Mouse (Mus musculus) kidney, postnatal 14 days (tissue): ENCODE measurements around the gene Kifc3.
A peak's percentile ranks its signal among the peaks of the same experiment; 100 is the strongest.

Source experiments
- DNase-seq: peaks from one replicate; pipeline ENCODE4 v3.0.0; 2022; ENCODE audit warnings: mixed read lengths

Gene Kifc3

GRCm38 (mm10) chr8:95128750-95129260, 73.8 kb downstream of the Kifc3 start:
- no peak for DNase-seq

DNA sequence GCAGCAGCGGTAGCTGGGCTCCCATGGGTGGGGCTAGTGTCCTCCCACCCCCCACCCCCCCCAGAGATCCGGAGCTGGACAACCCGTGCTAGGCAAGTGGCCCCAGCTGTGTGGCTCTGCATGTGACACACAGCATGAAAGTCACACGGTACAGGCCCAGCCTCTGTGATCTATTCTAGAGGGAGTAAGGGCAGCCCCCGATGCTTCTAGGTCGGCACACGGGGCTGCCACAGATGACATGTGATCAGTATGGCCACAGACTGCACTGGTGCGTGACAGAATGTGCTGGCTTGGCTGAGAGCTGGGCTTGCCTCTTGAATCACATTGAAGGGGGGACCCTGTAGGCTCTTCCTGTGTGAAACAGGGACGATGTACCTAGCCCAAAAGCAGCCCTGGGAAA, 75.0 kb downstream of the Kifc3 start:
- DNase-seq: no peak

- DNase-seq: no peak
Measured at GRCm38 (mm10) chr8:95126497-95126896, 76.1 kb downstream of the Kifc3 start.

- DNase-seq: no peak
Measured at GRCm38 (mm10) chr8:95123455-95123854, 79.2 kb downstream of the Kifc3 start.

DNA sequence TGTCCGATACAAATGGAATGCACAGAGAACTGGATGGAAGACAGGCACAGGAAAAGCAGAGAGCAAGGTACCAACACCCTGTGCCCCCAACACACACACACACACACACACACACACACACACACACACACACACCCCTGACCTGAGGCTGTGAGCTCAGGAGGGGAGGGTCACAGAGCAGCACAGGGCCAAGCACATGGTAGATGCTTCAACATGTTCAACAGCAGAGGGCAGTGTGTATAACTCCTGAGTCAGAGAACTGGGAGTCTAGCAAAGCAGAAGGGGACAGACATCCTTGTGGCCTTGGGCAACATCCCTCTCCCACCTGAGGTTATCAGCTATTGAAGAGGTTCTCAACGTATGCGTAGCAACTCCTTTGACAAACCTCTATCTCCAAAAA, 88.9 kb downstream of the Kifc3 start:
- DNase-seq: peak; percentile 42

- no peak for DNase-seq
Measured at GRCm38 (mm10) chr8:95113108-95113507, 89.5 kb downstream of the Kifc3 start.

DNA sequence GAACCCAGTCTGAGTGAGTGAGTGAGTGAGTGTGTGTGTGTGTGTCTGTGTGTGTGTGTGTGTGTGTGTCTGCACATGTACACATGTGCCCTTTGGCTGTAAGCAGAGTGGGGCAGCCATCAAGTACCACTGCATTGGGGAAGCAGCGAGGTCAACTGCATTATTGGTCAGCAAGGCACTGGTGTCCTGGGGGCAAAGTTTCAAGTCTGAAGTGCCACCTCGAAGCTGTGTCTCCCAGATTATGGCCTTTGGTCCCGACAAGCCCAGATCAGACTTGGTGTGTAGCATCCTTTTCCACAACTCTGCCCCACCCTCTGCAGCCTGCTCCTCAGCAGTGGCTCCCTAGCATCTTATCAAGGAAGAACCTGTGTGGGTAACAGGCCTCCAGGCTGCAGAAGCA, 90.0 kb downstream of the Kifc3 start:
- DNase-seq: no peak

DNA sequence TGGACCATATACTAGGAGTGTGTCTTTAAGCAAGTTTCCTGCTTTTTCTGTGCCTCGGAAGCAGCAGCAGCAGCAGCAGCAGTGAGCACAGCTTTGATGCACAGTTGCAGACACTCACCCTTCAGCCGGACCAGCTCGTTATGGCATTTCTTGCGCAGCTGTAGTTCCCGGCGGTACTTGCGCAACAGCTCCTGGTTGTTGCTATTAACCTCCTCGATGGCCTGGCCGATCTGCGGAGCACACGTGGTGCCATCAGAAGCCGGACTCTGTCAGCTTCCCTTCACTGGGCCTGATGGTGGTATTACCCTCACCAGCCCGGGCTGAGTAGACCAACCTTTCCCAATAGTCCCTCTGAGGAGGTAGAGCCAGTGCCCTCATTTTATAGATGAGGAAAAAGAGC, 95.3 kb downstream of the Kifc3 start:
- no peak for DNase-seq

DNA sequence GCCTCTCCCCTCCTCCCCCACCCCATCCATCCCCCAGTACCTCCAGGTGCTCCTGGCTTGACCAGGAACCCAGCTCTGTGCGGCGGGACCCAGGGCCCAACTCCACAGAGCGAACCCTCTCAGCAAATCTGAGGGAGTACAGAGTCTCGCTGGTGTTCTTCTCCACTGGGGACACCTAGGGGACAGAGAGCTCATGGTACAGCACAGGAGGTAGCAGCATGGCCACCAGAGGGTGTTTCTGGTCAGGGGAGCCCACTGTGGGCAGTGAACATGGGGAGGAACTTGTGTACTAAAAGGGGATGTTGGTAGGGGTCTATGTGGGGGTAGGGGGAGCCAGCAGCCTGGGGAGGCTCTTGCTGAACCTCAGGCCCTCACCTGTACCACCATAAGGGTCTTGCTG, 100.6 kb downstream of the Kifc3 start:
- no peak for DNase-seq

- DNase-seq: peak; percentile 85
Measured at GRCm38 (mm10) chr8:95099009-95099408, 103.6 kb downstream of the Kifc3 start.

DNA sequence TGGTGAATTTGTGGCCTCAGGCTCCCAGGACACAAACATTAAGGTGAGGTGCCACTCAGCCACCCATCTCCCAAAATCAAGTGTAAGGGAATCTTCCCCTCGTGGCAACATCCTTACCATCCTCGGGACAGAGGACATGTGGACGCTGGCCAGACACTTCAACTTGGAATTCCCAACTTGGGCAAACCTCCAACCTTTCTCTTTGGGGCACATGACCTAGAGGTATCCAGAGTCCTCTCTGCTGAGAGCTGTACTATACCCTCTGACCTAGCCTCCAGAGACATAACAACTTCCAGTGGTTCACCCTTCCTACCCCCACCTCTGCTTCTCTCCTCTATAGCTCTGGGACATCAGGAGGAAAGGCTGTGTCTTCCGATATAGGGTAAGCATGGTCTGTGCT, 109.0 kb downstream of the Kifc3 start:
- peak; percentile 85 for DNase-seq

DNA sequence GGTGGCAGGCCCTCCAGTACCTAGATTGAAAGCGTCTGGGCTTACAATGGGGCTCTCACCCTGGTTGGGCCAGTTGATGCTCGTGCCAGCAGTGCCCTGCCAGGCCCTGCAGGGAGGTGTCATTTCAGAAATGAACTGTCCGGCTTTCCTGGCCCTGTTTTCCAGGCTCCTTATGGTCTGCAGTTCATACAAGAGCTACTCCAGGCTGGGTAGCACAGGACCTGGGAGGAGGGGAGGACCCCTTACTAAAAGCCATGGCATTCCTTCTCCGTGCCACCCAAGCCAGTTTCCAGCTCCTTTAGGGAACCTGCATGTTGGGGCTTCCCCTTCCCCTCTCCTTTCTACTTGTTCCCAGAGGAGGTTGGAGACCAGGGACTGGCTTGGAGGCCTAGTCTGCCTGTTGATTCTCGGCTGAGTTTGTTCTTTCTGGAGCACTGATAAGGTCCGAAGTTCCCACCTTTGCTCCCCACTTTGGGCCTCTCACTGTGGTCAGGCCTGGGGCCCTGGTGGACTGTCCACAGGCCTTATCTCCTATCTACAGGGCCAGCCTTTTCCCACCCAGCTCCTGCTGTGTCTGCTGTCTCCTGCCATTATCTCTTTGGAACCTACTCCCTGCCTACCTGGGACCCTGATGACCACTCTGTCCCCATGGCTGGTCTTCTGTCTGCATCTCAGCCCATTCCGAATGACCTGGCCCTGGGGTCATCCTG, 117.0 kb downstream of the Kifc3 start:
- no peak for DNase-seq

GRCm38 (mm10) chr8:95084744-95085431, 117.7 kb downstream of the Kifc3 start:
- DNase-seq: no peak

GRCm38 (mm10) chr8:95084261-95084660, 118.4 kb downstream of the Kifc3 start:
- DNase-seq: no peak

DNA sequence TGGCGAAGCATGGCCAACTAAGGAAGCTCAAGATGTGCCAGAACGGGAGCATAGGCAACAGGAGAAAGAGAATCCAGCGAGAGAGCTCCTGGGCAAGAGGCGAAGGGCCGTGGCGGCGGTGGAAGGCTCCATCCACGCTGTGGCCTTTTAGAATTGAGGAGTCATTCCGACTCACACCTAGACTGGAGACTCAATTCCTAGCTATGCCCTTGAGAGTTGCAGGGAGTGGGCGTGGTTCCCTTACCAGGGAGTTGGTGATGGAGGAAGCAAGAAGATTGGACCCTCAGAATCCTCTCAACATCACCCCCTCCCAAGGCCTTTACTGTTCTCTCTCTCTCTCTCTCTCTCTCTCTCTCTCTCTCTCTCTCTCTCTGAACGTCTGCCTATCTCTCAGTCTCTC, 121.0 kb downstream of the Kifc3 start:
- DNase-seq: no peak

GRCm38 (mm10) chr8:95080381-95081341, 122.0 kb downstream of the Kifc3 start, which contains the start of gene Katnb1:
Katnb1 (plus strand) TSS chr8:95081186.
- DNase-seq: peak; percentile 99

GRCm38 (mm10) chr8:95079305-95079704, 123.3 kb downstream of the Kifc3 start:
- no peak for DNase-seq

- DNase-seq: no peak
Measured at GRCm38 (mm10) chr8:95078055-95078454, 124.6 kb downstream of the Kifc3 start.

- DNase-seq: no peak
Measured at GRCm38 (mm10) chr8:95076151-95076550, 126.5 kb downstream of the Kifc3 start.

DNA sequence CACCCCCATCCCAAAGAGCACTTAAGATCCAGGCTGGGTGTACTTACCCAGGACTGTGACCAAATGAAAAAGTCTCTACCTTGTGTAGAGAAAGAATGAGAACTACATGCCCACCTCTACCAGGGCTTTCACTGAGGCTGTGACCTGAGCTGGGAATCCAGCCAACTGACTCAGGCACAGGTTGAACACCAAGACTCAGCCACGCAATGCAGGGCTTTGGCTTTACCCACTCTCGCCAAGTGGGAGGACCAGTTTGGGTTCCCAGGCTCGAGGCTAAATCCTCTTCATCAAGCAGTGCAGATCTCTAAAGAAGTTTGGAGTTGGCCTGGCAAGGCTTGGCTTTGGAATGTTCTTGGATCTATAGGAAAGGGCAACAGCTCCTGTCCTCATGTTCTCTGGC, 127.1 kb downstream of the Kifc3 start:
- no peak for DNase-seq

DNA sequence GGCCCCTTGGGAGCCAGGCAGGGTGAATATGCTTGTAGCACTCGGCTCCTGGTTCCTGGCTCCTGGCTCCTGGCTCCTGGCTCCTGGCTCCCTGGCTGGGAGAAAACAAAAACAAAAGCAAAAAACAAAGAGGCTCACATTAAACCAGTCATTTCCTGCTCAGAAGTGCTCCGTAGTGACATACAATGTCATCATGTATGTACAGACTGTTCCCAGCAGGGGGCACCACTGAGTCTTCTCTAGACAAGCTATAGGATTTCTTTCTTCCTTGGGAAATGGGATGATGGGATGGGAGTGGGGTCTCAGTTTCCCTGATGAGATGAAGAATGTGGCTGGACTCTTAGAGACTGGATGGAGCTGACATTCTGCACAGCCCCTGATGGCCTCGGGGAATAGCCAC, 135.0 kb downstream of the Kifc3 start:
- DNase-seq: peak; percentile 64

DNA sequence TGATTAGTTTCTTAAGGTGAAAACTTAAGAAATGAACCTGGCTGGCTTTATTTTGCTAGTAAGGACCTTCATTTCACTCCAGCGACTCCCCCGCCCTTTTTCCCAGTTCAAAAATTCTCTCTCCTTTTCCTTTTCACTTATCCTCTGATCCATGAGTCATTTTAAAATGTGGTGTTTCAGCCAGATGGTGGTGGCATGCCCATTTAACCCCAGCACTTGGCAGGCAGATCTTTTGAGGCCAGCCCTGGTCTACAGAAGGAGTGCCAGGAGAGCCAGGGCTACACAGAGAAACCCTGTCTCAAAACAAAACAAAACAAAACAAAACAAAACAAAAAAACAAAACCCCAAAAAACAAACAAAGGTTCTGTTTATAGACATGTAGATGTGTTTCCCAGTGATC, 138.1 kb downstream of the Kifc3 start:
- no peak for DNase-seq
